Mouse (Mus musculus) midbrain, embryonic 15.5 days (tissue): Measurements from ENCODE around the gene Fitm2. TPM values are rescaled to one million over a fixed set of nuclear protein-coding genes. Genes with fewer than 3 reads are reported as not detected.
A peak's percentile ranks its signal among the peaks of the same experiment; 100 is the strongest.
"Not testable (repeated sequence)": the region's sequence is repeated elsewhere in the genome, so short reads cannot be mapped to it uniquely, and the experiment has no call there.

Experiments
- ATAC-seq: fragments of 200-750 bp; cut with Nextera tagmentation; replicated peaks from 2 replicates; pipeline ENCODE4 v1.8.0; 2017; ENCODE audit warnings: moderate TSS enrichment
- H3K27ac ChIP-seq: fragments of 300-500 bp; sonication (generic); 2 replicates; pipeline ENCODE4 v1.5.1; 2015; ENCODE audit warnings: mild to moderate bottlenecking, inconsistent platforms
- H3K27me3 ChIP-seq: fragments of 300-500 bp; sonication (generic); replicated peaks from 2 replicates; pipeline ENCODE4 v1.6.1; 2015; ENCODE audit warnings: inconsistent platforms
- H3K36me3 ChIP-seq: fragments of 300-500 bp; sonication (generic); replicated peaks from 2 replicates; pipeline ENCODE4 v1.6.1; 2015; ENCODE audit warnings: inconsistent platforms
- H3K4me1 ChIP-seq: fragments of 300-500 bp; sonication (generic); 2 replicates; pipeline ENCODE4 v1.6.1; 2015; ENCODE audit warnings: inconsistent platforms
- H3K4me2 ChIP-seq: fragments of 300-500 bp; sonication (generic); 2 replicates; pipeline ENCODE4 v1.6.1; 2015; ENCODE audit warnings: inconsistent platforms, mild to moderate bottlenecking, moderate library complexity
- H3K4me3 ChIP-seq: fragments of 300-500 bp; sonication (generic); 2 replicates; pipeline ENCODE4 v1.5.1; 2015; ENCODE audit warnings: mild to moderate bottlenecking, inconsistent platforms
- H3K9ac ChIP-seq: fragments of 300-500 bp; sonication (generic); 2 replicates; pipeline ENCODE4 v1.6.1; 2015; ENCODE audit warnings: mild to moderate bottlenecking, inconsistent platforms
- H3K9me3 ChIP-seq: fragments of 300-500 bp; sonication (generic); 2 replicates; pipeline ENCODE4 v1.6.1; 2016; ENCODE audit warnings: inconsistent platforms
- WGBS: fragments of 180-500 bp; shearing (Covaris S2); methylation state at CpG from one replicate; pipeline ENCODE4 v1.1.7; 2015; ENCODE audit warnings: mixed read lengths; 5-methylcytosine and 5-hydroxymethylcytosine counted together
- polyA plus RNA-seq: library from polyadenylated mRNA; unstranded; fragments of >200 nt; fragmentation: Nextera tagmentation; extraction: Ambion mirVana; gene quantifications from 2 replicates; pipeline ENCODE4 v1.2.1, GENCODE M21; 2015

The Fitm2 gene
- polyA plus RNA-seq, 1 experiment from 2014 or later: 17.0 TPM

DNA sequence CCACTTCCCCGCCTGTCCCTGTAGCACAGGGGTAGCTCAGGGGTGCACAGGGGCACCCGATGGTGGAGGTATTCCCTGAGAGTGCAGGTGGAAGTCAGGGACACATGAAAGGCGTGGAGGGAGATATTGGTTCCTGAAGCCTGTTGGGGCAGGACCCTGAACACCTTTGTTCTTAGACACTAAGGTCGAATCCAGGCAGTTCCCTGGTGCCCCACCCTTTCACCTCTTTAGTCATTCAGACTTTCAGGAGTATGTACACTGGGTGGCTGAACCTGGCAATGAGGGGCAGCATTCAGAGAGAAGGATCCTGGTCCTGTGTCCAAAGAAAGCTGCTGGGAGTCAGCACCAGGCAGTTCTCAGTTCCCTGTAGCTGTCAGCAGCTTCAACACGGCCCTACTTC lies 10.0 kb downstream of the Fitm2 start:
- WGBS: 87% methylated on average over 5 of the region's 5 CpGs
- H3K27me3 ChIP-seq: no peaks in the 10 kb centered on the region

DNA sequence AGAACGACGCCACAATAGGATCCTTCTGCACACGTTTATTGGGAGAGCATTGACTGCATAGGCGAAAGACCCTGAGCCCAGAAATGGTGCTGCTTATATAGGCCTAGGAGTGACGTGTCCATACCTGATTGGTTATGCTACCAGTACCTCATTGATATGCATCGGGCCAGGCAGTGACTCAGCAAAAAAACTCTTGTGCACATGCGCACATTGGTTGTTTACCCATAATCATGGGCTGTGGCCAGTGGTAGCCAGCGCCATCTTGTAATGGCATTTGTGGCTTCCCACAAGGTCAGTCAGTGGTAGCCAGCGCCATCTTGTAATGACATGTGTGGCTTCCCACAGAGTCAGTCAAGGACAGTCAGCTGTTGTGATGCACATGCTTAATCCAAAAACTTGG lies 11.1 kb downstream of the Fitm2 start:
- H3K4me2 ChIP-seq, H3K27ac ChIP-seq, H3K9me3 ChIP-seq, ATAC-seq, H3K27me3 ChIP-seq, H3K4me1 ChIP-seq, H3K36me3 ChIP-seq, H3K4me3 ChIP-seq, H3K9ac ChIP-seq: not testable (repeated sequence)
- WGBS: 93% methylated on average over 9 of the region's 9 CpGs

More for the DNA sequence above, 10.0 kb downstream of the Fitm2 start:
- Histone ChIP-seq H3K27ac (no peak overlapping the region), H3K4me2 (no peak overlapping the region), H3K9me3 (no peaks in the 10 kb centered on the region), H3K4me1 (peaks cover 7% of the 10 kb centered on the region; the same call in 1 of the 2 replicates), H3K9ac (no peak overlapping the region), H3K4me3 (no peak overlapping the region), H3K36me3 (no peaks in the 10 kb centered on the region; the same call in 1 of the 2 replicates)
- ATAC-seq: no peak

DNA sequence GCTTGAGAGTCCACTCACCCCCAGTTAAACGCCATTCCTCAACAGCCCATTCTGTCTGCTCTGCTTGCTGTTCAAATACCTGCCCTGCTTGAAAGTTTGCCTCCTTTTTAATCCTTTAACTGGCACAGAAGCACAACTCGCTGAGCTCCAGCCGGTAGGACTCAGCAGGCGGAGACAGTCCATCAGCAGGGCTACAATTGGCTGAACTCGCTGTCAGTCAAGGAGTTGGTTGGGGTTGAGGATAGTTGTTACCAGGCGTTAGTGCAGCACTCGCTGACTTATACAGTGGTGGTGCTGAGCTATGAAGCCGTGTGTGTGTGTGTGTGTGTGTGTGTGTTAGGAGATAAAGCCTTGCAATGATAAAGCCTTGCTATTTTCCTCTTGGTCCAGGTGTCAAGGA lies 11.8 kb downstream of the Fitm2 start:
- Histone ChIP-seq H3K9ac (no peak overlapping the region), H3K9me3 (no peaks in the 10 kb centered on the region), H3K27ac (no peak overlapping the region), H3K4me1 (peaks cover 7% of the 10 kb centered on the region; the same call in 1 of the 2 replicates), H3K4me2 (no peak overlapping the region), H3K4me3 (no peak overlapping the region), H3K36me3 (no peaks in the 10 kb centered on the region), H3K27me3 (no peaks in the 10 kb centered on the region)
- WGBS: 89% methylated on average over 8 of the region's 8 CpGs
- no peak for ATAC-seq

DNA sequence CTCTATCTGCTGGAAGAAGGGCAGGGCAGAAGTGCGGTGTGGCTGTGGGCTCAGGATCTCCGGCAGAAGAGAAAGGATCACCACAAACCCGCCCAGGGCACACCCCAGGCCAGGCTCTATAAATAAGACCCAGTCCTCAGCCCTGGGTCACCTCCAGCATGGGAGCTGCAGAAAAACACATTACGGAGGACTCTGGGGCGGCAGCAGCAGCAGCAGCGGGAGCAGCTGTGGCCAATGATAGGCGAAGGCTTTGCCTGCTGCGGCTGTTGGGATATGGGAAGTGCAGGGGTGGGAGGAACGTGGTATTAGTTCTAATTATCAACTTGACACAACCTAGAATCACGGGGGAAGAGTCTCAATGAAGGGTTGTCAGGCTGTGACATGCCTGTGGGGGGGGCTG lies 13.0 kb downstream of the Fitm2 start:
- Histone ChIP-seq H3K9ac (0 out of 2 replicates have a peak overlapping the region, but pooled peaks have one; percentile 4), H3K9me3 (no peaks in the 10 kb centered on the region), H3K4me3 (no peak overlapping the region), H3K4me2 (peak overlapping the region; percentile 35), H3K36me3 (peaks cover 4% of the 10 kb centered on the region), H3K27me3 (no peaks in the 10 kb centered on the region), H3K27ac (peak overlapping the region; percentile 36; the same call in 1 of the 2 replicates), H3K4me1 (peaks cover 7% of the 10 kb centered on the region; the same call in 1 of the 2 replicates)
- peak; percentile 38; the same call in 1 of the 2 replicates for ATAC-seq
- 51% methylated on average over 10 of the region's 10 CpGs for WGBS

DNA sequence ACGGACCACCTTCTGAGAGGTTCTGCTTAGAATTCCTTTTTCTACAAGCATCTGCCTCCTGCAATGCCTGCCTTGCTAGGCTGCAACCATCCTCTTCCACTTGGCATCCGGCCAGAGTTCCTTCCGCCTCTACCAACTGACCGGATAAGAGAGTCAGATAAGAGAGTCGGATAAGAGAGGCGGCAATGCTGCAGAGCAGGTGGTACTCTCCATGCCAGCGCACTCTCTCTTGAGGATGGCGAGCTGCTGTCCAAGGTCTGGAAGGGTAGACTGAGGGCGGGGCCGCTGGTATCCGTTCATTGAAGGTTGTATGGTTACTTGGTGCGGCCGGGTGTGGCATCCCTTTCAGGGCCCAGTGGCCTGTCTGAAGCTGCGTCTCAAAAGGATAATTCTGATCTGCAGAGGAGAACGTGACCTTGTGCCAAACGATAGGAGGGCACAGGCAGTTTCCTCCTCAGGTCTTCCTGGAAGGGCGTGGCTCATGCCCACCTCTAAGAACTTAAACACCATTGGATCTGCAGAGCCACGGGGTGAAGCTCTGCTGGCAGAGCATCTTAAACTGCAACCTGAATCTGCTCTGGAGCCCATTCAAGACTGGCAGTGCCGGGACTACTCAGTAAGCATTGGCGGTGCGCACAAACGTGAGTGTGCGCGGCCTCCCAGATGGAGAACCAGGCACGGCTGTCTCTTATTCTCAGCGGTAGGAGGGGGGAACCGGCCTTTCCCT lies 13.7 kb downstream of the Fitm2 start:
- ATAC-seq: peak; percentile 18; the same call in 1 of the 2 replicates
- peaks cover 7% of the 10 kb centered on the region; the same call in 1 of the 2 replicates for H3K4me1 ChIP-seq
- no peaks in the 10 kb centered on the region for H3K27me3 ChIP-seq
- H3K9ac ChIP-seq: 0 out of 2 replicates have a peak overlapping the region, but pooled peaks have one; percentile 4
- 54% methylated on average over 27 of the region's 27 CpGs for WGBS
- H3K4me2 ChIP-seq: peak overlapping the region; percentile 35; the same call in 1 of the 2 replicates
- no peak overlapping the region for H3K4me3 ChIP-seq
- H3K27ac ChIP-seq: no peak overlapping the region
- peaks cover 10% of the 10 kb centered on the region for H3K36me3 ChIP-seq
- no peaks in the 10 kb centered on the region for H3K9me3 ChIP-seq

DNA sequence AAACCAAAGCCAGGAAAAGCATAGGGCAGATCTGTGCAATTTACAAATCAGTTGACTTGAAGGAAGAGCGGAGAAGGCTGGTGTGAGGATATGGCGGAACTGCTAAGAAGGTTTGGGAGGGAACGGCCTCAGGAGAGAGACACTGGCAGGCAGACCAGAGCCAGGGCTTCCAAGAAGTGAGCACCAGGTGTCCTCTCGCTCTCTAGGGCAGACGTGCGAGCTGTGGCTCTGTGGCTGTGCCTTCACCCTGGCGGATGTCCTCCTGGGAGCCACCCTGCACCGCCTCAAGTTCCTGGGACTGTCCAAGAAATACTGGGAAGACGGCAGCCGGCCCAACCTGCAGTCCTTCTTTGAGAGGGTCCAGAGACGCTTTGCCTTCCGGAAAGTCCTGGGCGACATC lies 19.1 kb downstream of the Fitm2 start:
- H3K4me3 ChIP-seq: no peak overlapping the region
- no peak overlapping the region for H3K4me2 ChIP-seq
- WGBS: 90% methylated on average over 13 of the region's 13 CpGs
- H3K9me3 ChIP-seq: no peaks in the 10 kb centered on the region
- H3K27me3 ChIP-seq: no peaks in the 10 kb centered on the region
- no peak for ATAC-seq
- no peak overlapping the region for H3K27ac ChIP-seq
- H3K9ac ChIP-seq: no peak overlapping the region
- H3K4me1 ChIP-seq: no peaks in the 10 kb centered on the region
- H3K36me3 ChIP-seq: peaks cover 32% of the 10 kb centered on the region

DNA sequence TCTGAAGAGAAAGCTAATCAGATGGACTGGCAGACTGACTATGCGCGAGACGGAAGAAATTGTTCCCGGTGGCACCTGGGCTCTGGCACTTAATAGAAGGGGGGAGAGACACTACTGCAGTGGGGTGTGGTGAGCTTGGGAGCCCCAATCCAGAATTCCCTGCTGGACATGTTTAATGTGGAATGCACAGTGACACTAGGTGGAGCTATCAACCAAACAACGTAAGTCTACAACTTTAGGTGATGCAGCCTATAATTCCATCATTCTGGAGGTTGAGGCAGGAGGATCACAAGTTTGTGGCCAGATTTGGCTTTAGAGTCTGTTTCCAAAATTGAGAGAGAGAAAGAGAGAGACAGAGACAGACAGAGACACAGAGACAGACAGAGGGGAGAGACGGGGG lies 19.7 kb downstream of the Fitm2 start:
- Histone ChIP-seq H3K4me2 (no peak overlapping the region), H3K9ac (no peak overlapping the region), H3K27me3 (no peaks in the 10 kb centered on the region), H3K4me1 (no peaks in the 10 kb centered on the region), H3K9me3 (no peaks in the 10 kb centered on the region), H3K27ac (no peak overlapping the region), H3K4me3 (no peak overlapping the region), H3K36me3 (peaks cover 32% of the 10 kb centered on the region)
- WGBS: 94% methylated on average over 6 of the region's 6 CpGs
- ATAC-seq: no peak

DNA sequence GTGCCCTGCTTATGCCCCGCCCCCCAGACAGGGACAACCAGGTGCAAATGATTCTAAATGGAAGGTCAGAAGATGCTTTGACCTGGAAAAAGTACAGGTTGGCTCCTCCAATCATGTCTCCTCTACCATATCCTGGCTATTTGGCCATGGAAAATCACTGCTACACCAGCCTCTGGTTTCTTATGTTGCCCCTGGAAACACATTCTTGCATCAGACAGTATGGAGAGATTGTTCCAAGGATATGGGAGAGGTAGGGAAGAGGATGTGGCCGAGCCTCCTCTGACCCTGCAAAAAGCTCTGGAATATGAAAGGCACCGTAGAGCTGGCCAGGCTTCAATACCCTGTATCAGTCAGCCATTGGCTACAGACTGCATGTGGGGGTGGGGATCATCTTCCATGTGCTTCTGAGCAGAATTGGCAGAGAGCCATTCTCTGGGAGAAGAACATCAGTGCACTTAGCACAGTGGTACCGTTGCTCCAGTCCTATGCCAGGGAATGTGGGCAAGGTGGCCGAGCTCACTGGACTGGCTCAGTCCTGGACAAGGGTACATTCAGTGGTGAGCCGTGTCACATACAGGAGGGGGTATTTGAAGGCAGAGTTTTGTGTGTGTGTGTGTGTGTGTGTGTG lies 21.6 kb downstream of the Fitm2 start:
- H3K36me3 ChIP-seq: peaks cover 47% of the 10 kb centered on the region
- ATAC-seq: no peak

DNA sequence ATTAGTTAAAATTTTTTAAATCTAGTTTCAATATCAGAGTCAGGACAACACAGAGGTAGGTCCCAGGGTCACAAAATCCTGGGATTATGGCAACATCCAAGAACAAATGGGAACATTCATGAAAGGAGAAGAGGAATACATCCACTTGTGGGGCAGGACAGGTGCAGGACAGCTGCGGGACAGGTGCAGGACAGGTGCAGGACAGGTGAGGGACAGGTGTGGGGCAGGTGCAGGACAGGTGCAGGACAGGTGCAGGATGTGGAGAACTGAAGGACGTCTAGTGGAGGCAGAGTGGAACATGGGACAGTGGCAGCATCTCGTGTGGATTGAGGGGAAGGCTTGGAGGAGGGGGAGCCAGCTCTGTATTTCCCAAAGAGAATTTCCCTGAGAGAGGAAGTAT lies 23.2 kb downstream of the Fitm2 start:
- Histone ChIP-seq H3K9ac (no peak overlapping the region), H3K4me2 (no peak overlapping the region), H3K27ac (no peak overlapping the region), H3K4me1 (no peaks in the 10 kb centered on the region), H3K4me3 (no peak overlapping the region), H3K36me3 (peaks cover 41% of the 10 kb centered on the region), H3K9me3 (no peaks in the 10 kb centered on the region), H3K27me3 (no peaks in the 10 kb centered on the region)
- no peak for ATAC-seq
- 81% methylated on average over 3 of the region's 3 CpGs for whole genome bisulfite sequencing

More for the DNA sequence above, 21.6 kb downstream of the Fitm2 start:
- Histone ChIP-seq H3K4me3 (no peak overlapping the region), H3K4me2 (no peak overlapping the region), H3K9ac (no peak overlapping the region), H3K27ac (no peak overlapping the region), H3K9me3 (no peaks in the 10 kb centered on the region), H3K27me3 (no peaks in the 10 kb centered on the region), H3K4me1 (no peaks in the 10 kb centered on the region)
- 72% methylated on average over 6 of the region's 6 CpGs for WGBS

DNA sequence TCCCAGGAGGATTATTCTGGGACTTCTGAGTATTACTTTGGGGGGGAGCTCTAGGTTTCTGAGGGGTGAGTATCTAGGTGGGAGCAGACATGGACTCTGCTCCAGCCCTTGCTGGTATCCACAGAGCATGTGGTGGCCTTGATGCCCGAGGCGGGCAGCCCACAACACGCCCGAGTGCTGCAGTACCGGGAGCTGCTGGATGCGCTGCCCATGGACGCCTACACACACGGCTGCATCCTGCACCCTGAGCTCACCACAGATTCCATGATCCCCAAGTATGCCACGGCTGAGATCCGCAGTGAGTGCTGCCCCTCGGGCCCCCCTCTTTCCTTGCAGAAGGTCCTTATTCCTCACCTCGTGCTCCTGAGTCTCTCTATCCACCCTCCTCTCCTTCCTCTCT lies 25.1 kb downstream of the Fitm2 start:
- Histone ChIP-seq H3K27ac (no peak overlapping the region), H3K4me1 (no peaks in the 10 kb centered on the region), H3K9me3 (no peaks in the 10 kb centered on the region), H3K27me3 (no peaks in the 10 kb centered on the region), H3K4me3 (no peak overlapping the region), H3K36me3 (peaks cover 33% of the 10 kb centered on the region), H3K4me2 (no peak overlapping the region), H3K9ac (no peak overlapping the region)
- ATAC-seq: no peak
- 89% methylated on average over 12 of the region's 12 CpGs for WGBS

DNA sequence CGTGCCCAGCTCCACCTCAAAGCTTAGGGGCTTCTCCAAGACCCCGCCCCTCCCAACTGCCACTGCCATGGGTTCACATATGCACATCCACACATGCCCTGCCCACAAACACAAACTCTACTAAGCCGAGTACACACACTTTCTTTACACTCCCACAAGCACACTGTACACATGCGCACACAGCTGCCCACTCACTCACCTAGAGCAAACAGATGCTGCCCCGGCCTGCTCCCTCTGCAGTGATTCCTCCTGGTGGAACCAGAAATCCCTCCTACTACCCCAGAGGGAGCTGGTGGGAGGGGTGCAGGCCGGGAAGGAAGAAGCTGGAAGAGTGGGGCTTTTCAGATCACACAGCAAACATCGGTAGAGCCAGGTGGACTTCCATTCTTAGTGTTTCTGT lies 28.4 kb downstream of the Fitm2 start:
- 70% methylated on average over 7 of the region's 7 CpGs for WGBS
- no peak overlapping the region for H3K9ac ChIP-seq
- H3K36me3 ChIP-seq: peaks cover 15% of the 10 kb centered on the region; the same call in 1 of the 2 replicates
- H3K4me3 ChIP-seq: no peak overlapping the region
- H3K4me1 ChIP-seq: peaks cover 27% of the 10 kb centered on the region
- H3K9me3 ChIP-seq: no peaks in the 10 kb centered on the region
- no peaks in the 10 kb centered on the region for H3K27me3 ChIP-seq
- no peak for ATAC-seq
- no peak overlapping the region for H3K27ac ChIP-seq
- no peak overlapping the region for H3K4me2 ChIP-seq

DNA sequence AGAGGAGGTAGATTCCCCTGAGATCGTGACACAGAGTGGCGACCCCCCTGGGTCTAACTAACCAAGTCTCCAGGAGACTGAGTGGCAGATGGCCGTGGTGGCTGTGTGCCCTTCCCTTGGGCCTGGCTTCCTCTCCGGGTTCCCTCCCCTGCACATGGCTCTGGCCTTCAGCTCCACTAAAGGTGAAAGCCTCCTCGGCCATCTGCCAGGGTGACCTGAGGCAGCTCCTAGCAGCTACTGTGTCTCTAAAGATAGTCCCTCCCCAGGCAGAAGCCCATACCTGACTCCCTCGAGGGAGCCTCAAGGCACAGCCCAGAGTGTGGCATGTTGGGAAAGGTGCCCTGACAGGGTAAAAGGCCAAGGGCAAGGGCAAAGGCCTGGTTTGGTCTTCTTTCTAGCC lies 28.9 kb downstream of the Fitm2 start:
- no peak for ATAC-seq
- Histone ChIP-seq H3K9ac (no peak overlapping the region), H3K9me3 (no peaks in the 10 kb centered on the region), H3K4me3 (no peak overlapping the region), H3K36me3 (peaks cover 15% of the 10 kb centered on the region; the same call in 1 of the 2 replicates), H3K27me3 (no peaks in the 10 kb centered on the region), H3K27ac (no peak overlapping the region), H3K4me1 (peaks cover 27% of the 10 kb centered on the region), H3K4me2 (no peak overlapping the region)
- 75% methylated on average over 6 of the region's 6 CpGs for WGBS
